Comparison of ENCODE assay signal across 10 mouse cellular contexts in the genomic region with DNA sequence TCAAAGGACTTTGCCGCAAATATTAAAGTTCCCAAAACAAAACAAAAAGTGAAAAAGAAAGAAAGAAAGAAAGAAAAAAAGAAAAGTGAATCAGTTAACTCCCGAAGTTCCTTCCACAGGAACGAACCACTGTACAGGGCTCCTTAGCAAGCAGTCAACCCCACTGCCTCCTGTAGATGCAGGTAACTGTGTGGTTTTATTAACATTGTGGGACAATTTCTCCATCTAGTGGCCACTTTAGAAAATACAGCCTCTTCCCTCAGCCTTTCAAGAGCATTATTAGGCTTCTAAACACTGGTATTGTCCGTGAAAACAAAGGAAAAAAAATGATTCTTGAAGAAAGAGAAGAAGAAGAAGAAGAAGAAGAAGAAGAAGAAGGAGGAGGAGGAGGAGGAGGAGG.
DNase-seq lines count a peak whose midpoint lies in the region; ATAC-seq and TF ChIP-seq lines count a peak whose summit lies in the region.
"Had no signal": no experiment of that assay in that cellular context is flagged by ENCODE, and none has a peak within 500 bp of the region (broad histone marks: within the 10 kb centered on the region; RNA-seq: fewer than 3 reads in every experiment).

No protein-coding gene starts in this region.

- TF ChIP-seq POLR2A in lung, adult 2 months (IDR thresholded peaks at IDR 0.05; ENCODE audit: borderline replicate concordance, extremely low read depth, low read depth, low read length) = no peak

- H3K4me3 ChIP-seq in lung, embryonic 14.5 days (ENCODE audit: low read depth, low read length) = no peak overlapping the region
- no peak overlapping the region for H3K4me3 ChIP-seq in lung, adult 2 months (replicated peaks; ENCODE audit: extremely low read depth, low read depth, low read length)
- H3K4me3 ChIP-seq: heart, embryonic 13.5 days; midbrain, embryonic 12.5 days had no signal

- ATAC-seq in lung, embryonic 14.5 days (ENCODE audit: insufficient read depth) = 0 out of 2 replicates have a peak, but pooled peaks have one; percentile 41

- H3K9me3 ChIP-seq in lung, embryonic 14.5 days (ENCODE audit: low read depth, low read length) = no peaks in the 10 kb centered on the region
- H3K9me3 ChIP-seq: heart, embryonic 13.5 days; midbrain, embryonic 12.5 days had no signal

- no peak overlapping the region for H3K9ac ChIP-seq in lung, embryonic 14.5 days
- H3K9ac ChIP-seq: heart, embryonic 13.5 days; midbrain, embryonic 12.5 days had no signal

- H3K36me3 ChIP-seq in lung, embryonic 14.5 days (ENCODE audit: insufficient read depth) = no peaks in the 10 kb centered on the region
- H3K36me3 ChIP-seq: heart, embryonic 13.5 days; midbrain, embryonic 12.5 days had no signal

- no peak overlapping the region for H3K4me2 ChIP-seq in lung, embryonic 14.5 days
- H3K4me2 ChIP-seq: heart, embryonic 13.5 days; midbrain, embryonic 12.5 days had no signal

- no peaks in the 10 kb centered on the region for H3K4me1 ChIP-seq in lung, embryonic 14.5 days (ENCODE audit: insufficient read depth)
- H3K4me1 ChIP-seq in lung, adult 2 months (ENCODE audit: control insufficient read depth, insufficient read depth, low read length) = no peaks in the 10 kb centered on the region
- H3K4me1 ChIP-seq: heart, embryonic 13.5 days; midbrain, embryonic 12.5 days had no signal

- no peak overlapping the region for H3K27ac ChIP-seq in lung, embryonic 14.5 days (ENCODE audit: low read depth)
- H3K27ac ChIP-seq: heart, embryonic 13.5 days; midbrain, embryonic 12.5 days had no signal

- DNase-seq in cerebellum, adult 18-20 months = peak; percentile 17 to 29
- DNase-seq in cerebellum, adult 11-12 months = no peak
- DNase-seq in lung, embryonic 14.5 days = peak; percentile 87
- no peak for DNase-seq in lung, adult 2 months
- DNase-seq in cerebellum, adult 9-11 months = peak; percentile 3
- DNase-seq in kidney, postnatal 10 days = peak; percentile 26
- DNase-seq in retina, embryonic 14.5 days (ENCODE audit: low spot score) = peak; percentile 88
- no peak for DNase-seq in thymus, postnatal 14 days

- TF ChIP-seq CTCF in lung, embryonic 14.5 days (IDR thresholded peaks at IDR 0.05; ENCODE audit: low read depth) = peak; percentile 75
- TF ChIP-seq CTCF in lung, adult 2 months (IDR thresholded peaks at IDR 0.05; ENCODE audit: insufficient read depth, low read length) = no peak

- WGBS in lung, embryonic 14.5 days = 30% methylated on average over 4 of the region's 4 CpGs
- 31% methylated on average over 4 of the region's 4 CpGs for WGBS in lung, adult 2 months

- H3K27me3 ChIP-seq in lung, embryonic 14.5 days (ENCODE audit: insufficient read depth, low read length) = 0 out of 2 replicates have a peak, but pooled peaks cover 3% of the 10 kb centered on the region
- H3K27me3 ChIP-seq: heart, embryonic 13.5 days; midbrain, embryonic 12.5 days had no signal

Comparison
In these comparisons a context has a peak if more than half of its experiments do, and no peak if none do; other contexts are left out.
1. DNase-seq: peak in cerebellum, adult 18-20 months (2 of 2), lung, embryonic 14.5 days (single experiment), cerebellum, adult 9-11 months (single experiment), kidney, postnatal 10 days (single experiment) and retina, embryonic 14.5 days (single experiment); none in cerebellum, adult 11-12 months (single experiment), lung, adult 2 months (single experiment) and thymus, postnatal 14 days (single experiment).